Mouse (Mus musculus) midbrain, embryonic 11.5 days (tissue): ENCODE data around the gene Cyp2ab1. TPM values are rescaled to one million over a fixed set of nuclear protein-coding genes. Genes with fewer than 3 reads are reported as not detected.

Source experiments
- ATAC-seq: fragments of 200-750 bp; cut with Nextera tagmentation; 2 replicates; pipeline ENCODE4 v1.8.0; 2017; ENCODE audit warnings: moderate TSS enrichment, moderate library complexity; ENCODE audit not compliant: low FRiP score
- DNase-seq: peaks from one replicate; pipeline ENCODE4 v3.0.0; 2015; ENCODE audit warnings: low spot score; ENCODE audit errors: missing footprints
- H3K27ac ChIP-seq: fragments of 300-500 bp; sonication (generic); 2 replicates; pipeline ENCODE4 v1.5.1; 2014; ENCODE audit warnings: low read depth, low read length
- H3K27me3 ChIP-seq: fragments of 300-500 bp; sonication (generic); 2 replicates; pipeline ENCODE4 v1.6.1; 2014; ENCODE audit warnings: mild to moderate bottlenecking, low read length, moderate library complexity, mixed read lengths; ENCODE audit not compliant: control insufficient read depth, insufficient read depth
- H3K36me3 ChIP-seq: fragments of 300-500 bp; sonication (generic); 2 replicates; pipeline ENCODE4 v1.6.1; 2014; ENCODE audit warnings: mild to moderate bottlenecking, low read length, moderate library complexity, mixed read lengths; ENCODE audit not compliant: control insufficient read depth, insufficient read depth
- H3K4me1 ChIP-seq: fragments of 300-500 bp; sonication (generic); 2 replicates; pipeline ENCODE4 v1.6.1; 2014; ENCODE audit warnings: low read length; ENCODE audit not compliant: control insufficient read depth, insufficient read depth
- H3K4me2 ChIP-seq: fragments of 300-500 bp; sonication (generic); 2 replicates; pipeline ENCODE4 v1.6.1; 2014; ENCODE audit warnings: mild to moderate bottlenecking, moderate library complexity
- H3K4me3 ChIP-seq: fragments of 300-500 bp; sonication (generic); 2 replicates; pipeline ENCODE4 v1.5.1; 2014; ENCODE audit warnings: low read depth, low read length
- H3K9ac ChIP-seq: fragments of 300-500 bp; sonication (generic); 2 replicates; pipeline ENCODE4 v1.6.1; 2014; ENCODE audit warnings: low read length
- H3K9me3 ChIP-seq: fragments of 300-500 bp; sonication (generic); 2 replicates; pipeline ENCODE4 v1.6.1; 2016; ENCODE audit warnings: low read length; ENCODE audit not compliant: control insufficient read depth
- WGBS: fragments of 180-500 bp; shearing (Covaris S2); extraction: QIAGEN DNeasy Blood & Tissue Kit; methylation state at CpG from one replicate; pipeline ENCODE4 v1.1.7; 2014; 5-methylcytosine and 5-hydroxymethylcytosine counted together
- polyA plus RNA-seq: library from polyadenylated mRNA; unstranded; fragments of >200 nt; fragmentation: Nextera tagmentation; extraction: Ambion mirVana; gene quantifications from 2 replicates; pipeline ENCODE4 v1.2.1, GENCODE M21; 2014

Cyp2ab1 gene
- polyA plus RNA-seq, 1 experiment from 2014 or later, result not detected

DNA sequence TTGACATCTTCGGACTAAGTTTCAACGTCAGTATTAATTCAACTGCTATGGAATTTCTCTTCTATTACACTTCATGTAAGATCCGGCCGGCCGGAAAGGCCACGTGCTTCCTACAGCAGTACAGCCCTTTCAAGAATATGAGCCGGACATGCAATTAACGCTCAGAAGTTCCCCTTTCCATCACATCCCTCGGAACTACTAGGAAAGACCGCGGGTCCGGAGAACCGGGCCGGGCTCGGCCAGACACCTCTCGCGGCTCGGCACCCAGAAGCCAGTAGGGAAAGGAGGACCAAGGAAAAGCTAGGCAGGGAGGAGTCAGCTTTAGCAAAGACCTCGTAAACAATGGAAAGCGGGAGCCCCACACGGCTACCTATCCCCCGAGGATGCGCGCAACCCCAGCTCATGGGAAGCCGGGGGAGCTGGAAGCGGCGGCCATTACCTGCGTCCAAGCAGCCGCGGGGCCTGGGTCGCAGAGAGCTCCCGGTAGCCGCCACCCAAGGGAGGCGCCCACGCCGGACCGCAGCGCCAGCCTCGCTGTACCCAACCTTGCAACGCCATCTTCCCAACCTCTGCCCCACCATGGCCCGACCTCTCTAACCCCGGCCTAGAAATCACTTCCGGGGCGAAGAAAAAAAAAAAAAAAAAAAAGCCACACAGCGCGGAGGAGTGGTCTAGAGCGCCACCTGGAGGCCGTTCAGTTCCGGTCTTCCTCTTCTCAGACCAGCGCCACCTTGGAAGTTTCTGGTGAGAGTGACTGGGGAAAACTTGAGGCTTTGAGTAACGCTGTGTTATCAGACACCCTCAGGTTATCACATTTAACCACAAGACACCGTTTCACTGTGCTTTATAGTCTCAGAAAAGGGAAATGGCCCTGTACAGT, 23.2 kb downstream of the Cyp2ab1 start, which contains the start of gene Parl:
Gene Parl, minus strand, starts transcription at position 618 of the 880 bp plus-strand sequence.
- Histone ChIP-seq H3K27me3 (no peaks in the 10 kb centered on the region), H3K36me3 (no peaks in the 10 kb centered on the region; the same call in 1 of the 2 replicates), H3K9me3 (no peaks in the 10 kb centered on the region), H3K9ac (peak within 1 kb of the TSS; percentile 91), H3K4me3 (peak within 1 kb of the TSS; percentile 73), H3K4me1 (peaks cover 15% of the 10 kb centered on the region), H3K4me2 (peak within 1 kb of the TSS; percentile 68), H3K27ac (no peak within 1 kb of the TSS)
- whole genome bisulfite sequencing, result under 1% methylated on average over 48 of the region's 52 CpGs
- DNase-seq (peak; percentile 99), ATAC-seq (peak; percentile 91)

GRCm38 (mm10) chr16:20300076-20300475, 25.1 kb downstream of the Cyp2ab1 start:
- DNase-seq (peak; percentile 61), ATAC-seq (no peak)
- Histone ChIP-seq H3K4me2 (no peak overlapping the region), H3K27me3 (no peaks in the 10 kb centered on the region), H3K4me1 (peaks cover 15% of the 10 kb centered on the region), H3K9me3 (no peaks in the 10 kb centered on the region), H3K36me3 (peaks cover 2% of the 10 kb centered on the region; the same call in 1 of the 2 replicates), H3K9ac (no peak overlapping the region), H3K27ac (no peak overlapping the region), H3K4me3 (no peak overlapping the region)
- WGBS, result 98% methylated on average over 2 of the region's 2 CpGs

DNA sequence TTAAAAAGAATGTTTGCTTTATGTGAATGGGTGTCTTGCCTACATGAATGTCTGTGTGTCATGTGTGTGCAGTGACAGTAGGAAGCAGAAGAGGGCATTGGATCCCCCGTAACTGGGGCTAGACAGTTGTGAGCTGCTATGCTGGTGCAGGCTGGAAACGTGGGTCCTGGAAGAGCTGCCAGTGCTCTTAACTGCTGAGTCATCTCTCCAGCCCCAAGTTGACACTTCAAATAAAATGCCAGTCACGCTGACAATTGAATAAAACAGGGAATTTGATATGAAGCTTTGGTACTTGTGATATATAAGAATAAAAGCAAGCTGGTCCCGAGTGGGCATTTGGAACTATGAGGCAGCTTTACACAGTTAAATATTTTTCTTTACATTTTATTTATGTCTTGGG, 45.0 kb downstream of the Cyp2ab1 start:
- WGBS, result 91% methylated on average over 4 of the region's 4 CpGs
- H3K27me3 ChIP-seq, result no peaks in the 10 kb centered on the region
- ATAC-seq (no peak), DNase-seq (no peak)
- H3K4me2 ChIP-seq, result no peak overlapping the region
- H3K36me3 ChIP-seq, result peaks cover 32% of the 10 kb centered on the region
- H3K27ac ChIP-seq, result no peak overlapping the region
- no peaks in the 10 kb centered on the region for H3K4me1 ChIP-seq
- H3K4me3 ChIP-seq, result no peak overlapping the region
- H3K9me3 ChIP-seq, result no peaks in the 10 kb centered on the region
- H3K9ac ChIP-seq, result no peak overlapping the region

- DNase-seq (no peak), ATAC-seq (no peak)
- Histone ChIP-seq H3K4me1 (no peaks in the 10 kb centered on the region), H3K4me2 (no peak overlapping the region), H3K27me3 (no peaks in the 10 kb centered on the region), H3K9me3 (no peaks in the 10 kb centered on the region), H3K9ac (no peak overlapping the region), H3K27ac (no peak overlapping the region), H3K4me3 (no peak overlapping the region), H3K36me3 (peaks cover 30% of the 10 kb centered on the region)
- 92% methylated on average over 5 of the region's 5 CpGs for WGBS
These were observed 45.8 kb downstream of the Cyp2ab1 start for GRCm38 (mm10) chr16:20279395-20279794.

- 21% methylated on average over 3 of the region's 3 CpGs for WGBS
- ATAC-seq, result no peak
- no peak overlapping the region for H3K9ac ChIP-seq
- H3K9me3 ChIP-seq, result no peaks in the 10 kb centered on the region
- H3K4me2 ChIP-seq, result no peak overlapping the region
- H3K27ac ChIP-seq, result no peak overlapping the region
- no peaks in the 10 kb centered on the region for H3K27me3 ChIP-seq
- DNase-seq, result no peak
- no peak overlapping the region for H3K4me3 ChIP-seq
- peaks cover 2% of the 10 kb centered on the region; the same call in 1 of the 2 replicates for H3K36me3 ChIP-seq
- no peaks in the 10 kb centered on the region for H3K4me1 ChIP-seq
These were observed 52.2 kb downstream of the Cyp2ab1 start for GRCm38 (mm10) chr16:20272994-20273393.

DNA sequence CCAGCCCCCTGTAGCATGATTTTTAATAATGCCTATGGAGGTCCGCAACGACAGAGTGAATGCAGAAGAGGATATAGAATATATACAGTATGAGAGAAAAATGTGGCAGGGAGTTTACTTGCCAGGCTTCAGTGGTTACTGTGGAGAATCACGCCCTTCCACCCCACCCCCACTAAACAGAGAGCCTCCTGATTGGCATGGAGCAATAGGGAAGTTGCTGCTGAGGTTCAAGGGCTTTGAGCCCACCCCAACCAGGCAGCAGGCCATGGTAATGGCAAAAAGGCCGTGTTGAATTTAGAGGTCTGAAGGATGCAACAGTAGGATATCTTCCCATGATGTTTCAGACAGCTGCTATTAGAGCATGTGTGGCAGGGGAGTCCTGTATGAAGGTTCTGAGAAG, 53.9 kb downstream of the Cyp2ab1 start:
- H3K27me3 ChIP-seq, result no peaks in the 10 kb centered on the region

DNA sequence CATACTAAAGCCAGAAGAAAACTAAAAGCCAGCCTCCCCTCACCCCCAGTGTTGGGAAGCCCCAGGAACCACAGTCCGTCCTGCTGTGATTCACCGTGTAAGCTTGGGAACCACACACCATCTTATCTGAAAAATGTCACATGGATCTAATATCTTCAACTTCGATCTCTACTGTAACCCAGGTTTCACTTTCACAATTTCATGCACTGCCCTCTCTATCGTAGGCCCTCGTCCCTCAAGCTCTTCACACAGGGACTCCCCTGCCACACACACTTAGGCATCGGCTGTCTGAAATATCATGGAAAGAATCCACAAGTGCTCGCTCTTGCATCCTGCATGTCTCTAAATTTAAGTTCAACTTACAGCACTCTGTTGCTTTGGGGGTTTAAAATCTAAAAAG, 60.1 kb downstream of the Cyp2ab1 start:
- WGBS, result 87% methylated on average over 7 of the region's 7 CpGs
- H3K4me1 ChIP-seq, result no peaks in the 10 kb centered on the region
- H3K36me3 ChIP-seq, result no peaks in the 10 kb centered on the region
- ATAC-seq (no peak), DNase-seq (no peak)
- H3K9ac ChIP-seq, result no peak overlapping the region
- no peak overlapping the region for H3K4me3 ChIP-seq
- no peak overlapping the region for H3K4me2 ChIP-seq
- H3K27me3 ChIP-seq, result no peaks in the 10 kb centered on the region
- H3K9me3 ChIP-seq, result no peaks in the 10 kb centered on the region
- H3K27ac ChIP-seq, result no peak overlapping the region

More for the DNA sequence above, 53.9 kb downstream of the Cyp2ab1 start:
- H3K4me1 ChIP-seq, result no peaks in the 10 kb centered on the region
- no peak for ATAC-seq
- H3K4me3 ChIP-seq, result no peak overlapping the region
- DNase-seq, result no peak
- no peak overlapping the region for H3K27ac ChIP-seq
- WGBS, result 80% methylated on average over 4 of the region's 4 CpGs
- H3K36me3 ChIP-seq, result no peaks in the 10 kb centered on the region
- H3K9me3 ChIP-seq, result no peaks in the 10 kb centered on the region
- H3K4me2 ChIP-seq, result no peak overlapping the region
- no peak overlapping the region for H3K9ac ChIP-seq

Other genes starting within 250 kb of the Cyp2ab1 start
- 41.3 and 47.0 TPM in 2 replicates for gene Klhl24, start 227.9 kb downstream of the Cyp2ab1 start, polyA plus RNA-seq
- 31.4 and 33.8 TPM in 2 replicates for gene Yeats2, start 184.3 kb downstream of the Cyp2ab1 start, polyA plus RNA-seq
- gene Map6d1, start 84.0 kb downstream of the Cyp2ab1 start, polyA plus RNA-seq, result 1.4 and 2.1 TPM in 2 replicates
- 107 and 109 TPM in 2 replicates for gene Parl, start 23.0 kb downstream of the Cyp2ab1 start, polyA plus RNA-seq
- 58.3 and 61.7 TPM in 2 replicates for gene Abcc5, start 101.0 kb upstream of the Cyp2ab1 start, polyA plus RNA-seq
- gene Eif2b5, start 173.4 kb upstream of the Cyp2ab1 start, polyA plus RNA-seq, result 141 and 148 TPM in 2 replicates
- gene Dvl3, start 191.6 kb upstream of the Cyp2ab1 start, polyA plus RNA-seq, result 47.7 and 49.6 TPM in 2 replicates
- gene Ap2m1, start 210.1 kb upstream of the Cyp2ab1 start, polyA plus RNA-seq, result 867 and 919 TPM in 2 replicates
- 62.2 and 64.4 TPM in 2 replicates for gene Abcf3, start 223.2 kb upstream of the Cyp2ab1 start, polyA plus RNA-seq